Mouse (Mus musculus) CH12.LX (cell line): Measurements from ENCODE around the gene Gsc.
A peak's percentile ranks its signal among the peaks of the same experiment; 100 is the strongest.

ENCODE experiments used
- CTCF ChIP-seq, 2 experiments: IDR thresholded peaks in 1 of 2; conservative IDR thresholded peaks in 1 of 2; 2 replicates each; pipeline ENCODE4 v1.5.1; 2011 to 2012; ENCODE audit warnings: low read depth in 2 of 2, low read length in 2 of 2, improper control_type of control experiment in 1 of 2, inconsistent platforms in 1 of 2, mild to moderate bottlenecking in 1 of 2, moderate library complexity in 1 of 2
- SMC3 ChIP-seq: IDR thresholded peaks from 2 replicates; pipeline ENCODE4 v1.6.1; 2011; ENCODE audit warnings: low read depth, low read length, improper control_type of control experiment
- ZKSCAN1 ChIP-seq: IDR thresholded peaks from 2 replicates; pipeline ENCODE4 v1.6.1; 2012; ENCODE audit warnings: low read depth, inconsistent platforms, low read length, improper control_type of control experiment, borderline replicate concordance

DNA sequence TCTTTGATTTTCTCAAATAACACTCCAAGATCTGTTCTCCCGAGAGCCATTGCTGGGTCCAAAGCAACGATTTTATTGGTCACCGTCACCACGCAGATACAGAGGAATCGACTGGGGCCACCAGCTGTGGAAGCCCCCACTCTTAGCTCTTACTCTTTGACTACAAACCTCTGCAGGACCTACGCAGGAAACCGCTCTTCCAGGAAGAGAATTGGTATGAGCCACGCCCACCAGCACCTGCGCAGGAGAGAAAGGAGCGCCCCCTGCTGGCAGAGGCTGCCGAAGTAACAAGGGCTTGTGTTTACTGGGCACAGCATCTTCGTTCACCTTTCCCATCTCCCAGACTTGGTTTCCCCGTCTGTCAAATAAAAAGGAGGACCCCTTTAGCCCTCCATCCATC, 25.0 kb downstream of the Gsc start:
- TF ChIP-seq ZKSCAN1, result no peak
- peak; percentile 18; the same call in 1 of the 2 replicates for TF ChIP-seq SMC3
- peak; percentile 49 to 61 for TF ChIP-seq CTCF (conservative IDR thresholded peaks at IDR 0.05 in 1 of 2, IDR thresholded peaks at IDR 0.05 in 1 of 2; ENCODE audit: low read depth in 2 of 2, low read length in 2 of 2)
